Mouse (Mus musculus) CH12.LX (cell line): ENCODE measurements at regions not wholly inside any gene's neighbourhood (a gene's known extent, or its start where the extent isn't known, plus 50 kb on each side); places are given as distances from the start of the nearest gene placed in this dataset.

ENCODE experiments used
- DNase-seq: peaks from one replicate; pipeline ENCODE4 v3.0.0-alpha.2; 2013; ENCODE audit errors: extremely low read depth
- H3K27ac ChIP-seq: 2 replicates; pipeline ENCODE4 v1.5.1; 2012; ENCODE audit warnings: low read depth, mild to moderate bottlenecking, control low read depth, moderate library complexity; ENCODE audit not compliant: insufficient read depth
- H3K27me3 ChIP-seq: replicated peaks from 2 replicates; pipeline ENCODE3; 2012; ENCODE audit warnings: inconsistent platforms
- H3K36me3 ChIP-seq, 2 experiments: replicated peaks in 1 of 2; 2 replicates each; pipeline versions ENCODE3 to v1.6.1; 2012; ENCODE audit warnings: inconsistent platforms in 1 of 2, low read length in 1 of 2, mild to moderate bottlenecking in 1 of 2, mixed read lengths in 1 of 2, moderate library complexity in 1 of 2; ENCODE audit not compliant: control insufficient read depth in 1 of 2, insufficient read depth in 1 of 2
- H3K4me1 ChIP-seq, 2 experiments: 2 replicates each; pipeline ENCODE4 v1.6.1; 2012; ENCODE audit warnings: inconsistent platforms in 1 of 2, moderate library complexity in 1 of 2; ENCODE audit not compliant: insufficient read depth in 2 of 2, control insufficient read depth in 1 of 2
- H3K4me2 ChIP-seq: 2 replicates; pipeline ENCODE4 v1.6.1; 2012; ENCODE audit warnings: low read depth, mild to moderate bottlenecking, control low read depth; ENCODE audit not compliant: poor library complexity, insufficient read depth, severe bottlenecking
- H3K4me3 ChIP-seq, 3 experiments: fragments of 150-350 bp in 1 of 3; sonication (generic) in 1 of 3; replicated peaks in 1 of 3; 2 replicates each; pipeline versions ENCODE3 to v1.5.1; 2011 to 2012; ENCODE audit warnings: low read depth in 2 of 3, low read length in 2 of 3, mild to moderate bottlenecking in 2 of 3, moderate library complexity in 2 of 3, control low read depth in 1 of 3, improper control_type of control experiment in 1 of 3, inconsistent platforms in 1 of 3, mixed read lengths in 1 of 3; ENCODE audit not compliant: poor library complexity in 1 of 3
- H3K79me2 ChIP-seq: replicated peaks from 2 replicates; pipeline ENCODE4 v1.6.1; 2012; ENCODE audit warnings: mild to moderate bottlenecking, moderate library complexity; ENCODE audit not compliant: control insufficient read depth, poor library complexity, insufficient read depth, severe bottlenecking; ENCODE audit errors: extremely low read depth
- H3K9ac ChIP-seq: 2 replicates; pipeline ENCODE4 v1.6.1; 2012; ENCODE audit warnings: low read depth, mild to moderate bottlenecking, control low read depth, moderate library complexity; ENCODE audit not compliant: insufficient read depth
- H3K9me3 ChIP-seq: replicated peaks from 2 replicates; pipeline ENCODE3; 2012; ENCODE audit warnings: low read length, inconsistent platforms, mixed read lengths
- BHLHE40 ChIP-seq: IDR thresholded peaks from 2 replicates; pipeline ENCODE4 v1.6.1; 2011; ENCODE audit warnings: mild to moderate bottlenecking, low read depth, low read length, improper control_type of control experiment
- CHD1 ChIP-seq: IDR thresholded peaks from 2 replicates; pipeline ENCODE4 v1.6.1; 2012; ENCODE audit warnings: low read depth, low read length, improper control_type of control experiment, inconsistent platforms
- CTCF ChIP-seq, 2 experiments: IDR thresholded peaks in 1 of 2; conservative IDR thresholded peaks in 1 of 2; 2 replicates each; pipeline ENCODE4 v1.5.1; 2011 to 2012; ENCODE audit warnings: low read depth in 2 of 2, low read length in 2 of 2, improper control_type of control experiment in 1 of 2, inconsistent platforms in 1 of 2, mild to moderate bottlenecking in 1 of 2, moderate library complexity in 1 of 2
- E2F4 ChIP-seq: IDR thresholded peaks from 2 replicates; pipeline ENCODE4 v1.6.1; 2011; ENCODE audit warnings: low read depth, low read length, improper control_type of control experiment; ENCODE audit not compliant: insufficient replicate concordance
- ELF1 ChIP-seq: IDR thresholded peaks from 2 replicates; pipeline ENCODE4 v1.6.1; 2014; ENCODE audit warnings: low read depth, mild to moderate bottlenecking, inconsistent platforms, low read length, improper control_type of control experiment
- GABPA ChIP-seq: IDR thresholded peaks from 2 replicates; pipeline ENCODE4 v1.6.1; 2012; ENCODE audit warnings: low read depth, low read length, improper control_type of control experiment, inconsistent platforms; ENCODE audit not compliant: insufficient replicate concordance
- IRF4 ChIP-seq: IDR thresholded peaks from 2 replicates; pipeline ENCODE4 v1.6.1; 2014; ENCODE audit warnings: low read depth, mild to moderate bottlenecking, inconsistent platforms, low read length, improper control_type of control experiment
- JUN ChIP-seq: IDR thresholded peaks from 2 replicates; pipeline ENCODE4 v1.6.1; 2011; ENCODE audit warnings: low read depth, mild to moderate bottlenecking, low read length, improper control_type of control experiment, moderate library complexity; ENCODE audit not compliant: insufficient read depth
- KAT2A ChIP-seq: IDR thresholded peaks from 2 replicates; pipeline ENCODE4 v1.6.1; 2012; ENCODE audit warnings: low read length, improper control_type of control experiment, inconsistent platforms; ENCODE audit not compliant: insufficient replicate concordance
- MAZ ChIP-seq: IDR thresholded peaks from 2 replicates; pipeline ENCODE4 v1.6.1; 2012; ENCODE audit warnings: low read depth, mild to moderate bottlenecking, inconsistent platforms, low read length, improper control_type of control experiment, moderate library complexity
- MEF2A ChIP-seq: IDR thresholded peaks from 2 replicates; pipeline ENCODE4 v1.6.1; 2014; ENCODE audit warnings: low read depth, mild to moderate bottlenecking, inconsistent platforms, low read length, improper control_type of control experiment, borderline replicate concordance
- NELFE ChIP-seq: IDR thresholded peaks from 2 replicates; pipeline ENCODE4 v1.6.1; 2011; ENCODE audit warnings: low read depth, low read length, improper control_type of control experiment
- NRF1 ChIP-seq: IDR thresholded peaks from 2 replicates; pipeline ENCODE4 v1.6.1; 2014; ENCODE audit warnings: low read depth, mild to moderate bottlenecking, inconsistent platforms, low read length, improper control_type of control experiment, moderate library complexity
- POLR2A ChIP-seq: IDR thresholded peaks from 2 replicates; pipeline ENCODE4 v1.6.1; 2011; ENCODE audit warnings: low read depth, mild to moderate bottlenecking, improper control_type of control experiment, low read length
- RCOR1 ChIP-seq: conservative IDR thresholded peaks from 2 replicates; pipeline ENCODE4 v1.6.1; 2012; ENCODE audit warnings: low read depth, mild to moderate bottlenecking, inconsistent platforms, low read length, improper control_type of control experiment
- TBP ChIP-seq: conservative IDR thresholded peaks from 2 replicates; pipeline ENCODE4 v1.6.1; 2011; ENCODE audit warnings: low read depth, low read length, improper control_type of control experiment
- TCF12 ChIP-seq: IDR thresholded peaks from 2 replicates; pipeline ENCODE4 v1.6.1; 2014; ENCODE audit warnings: low read depth, mild to moderate bottlenecking, inconsistent platforms, low read length, improper control_type of control experiment
- UBTF ChIP-seq: IDR thresholded peaks from 2 replicates; pipeline ENCODE4 v1.6.1; 2012; ENCODE audit warnings: low read depth, mild to moderate bottlenecking, inconsistent platforms, low read length, improper control_type of control experiment, moderate library complexity
- USF1 ChIP-seq: IDR thresholded peaks from 2 replicates; pipeline ENCODE4 v1.6.1; 2014; ENCODE audit warnings: low read depth, mild to moderate bottlenecking, inconsistent platforms, low read length, improper control_type of control experiment
- ZC3H11A ChIP-seq: IDR thresholded peaks from 2 replicates; pipeline ENCODE4 v1.6.1; 2012; ENCODE audit warnings: low read depth, mild to moderate bottlenecking, inconsistent platforms, low read length, improper control_type of control experiment
- ZKSCAN1 ChIP-seq: IDR thresholded peaks from 2 replicates; pipeline ENCODE4 v1.6.1; 2012; ENCODE audit warnings: low read depth, inconsistent platforms, low read length, improper control_type of control experiment, borderline replicate concordance
- ZMIZ1 ChIP-seq: IDR thresholded peaks from 2 replicates; pipeline ENCODE4 v1.6.1; 2012; ENCODE audit warnings: low read depth, mild to moderate bottlenecking, inconsistent platforms, low read length, improper control_type of control experiment
- dilution Hi-C: fragments of 300-500 bp; cut with MboI; formaldehyde crosslinking; loops from 2 replicates; pipeline ENCODE4 v1.14.3; 2020; ENCODE audit warnings: low sequenced_read_pairs; ENCODE audit not compliant: extremely low pct_unique_long_range_greater_than_20kb, extremely low pct_ligation_motif_present
- in situ Hi-C: fragments of 300-500 bp; cut with MboI; formaldehyde crosslinking; loops from 3 replicates; pipeline ENCODE4 v1.14.3; 2019; ENCODE audit warnings: low sequenced_read_pairs, low pct_ligation_motif_present, low pct_unique_long_range_greater_than_20kb, mixed read lengths

- in situ Hi-C loops: no loop called here
- Histone ChIP-seq H3K9me3 (no peaks in the 10 kb centered on the region), H3K4me1 (peaks cover 0 to 13% of the 10 kb centered on the region in 2 experiments; a peak in 2 of 4 replicates), H3K9ac (no peak overlapping the region), H3K27me3 (no peaks in the 10 kb centered on the region), H3K27ac (no peak overlapping the region), H3K36me3 (no peaks in the 10 kb centered on the region), H3K4me2 (no peak overlapping the region), H3K79me2 (no peaks in the 10 kb centered on the region), H3K4me3 (no peak overlapping the region)
- dilution Hi-C loops: no loop called here
- TF ChIP-seq TBP (no peak), ZKSCAN1 (no peak), KAT2A (no peak), IRF4 (no peak), TCF12 (no peak), ELF1 (no peak), USF1 (no peak)
- no peak for DNase-seq
These were observed 317.7 kb downstream of the Cd83 start for GRCm38 (mm10) chr13:44102257-44102656.

- Histone ChIP-seq H3K79me2 (no peaks in the 10 kb centered on the region), H3K9ac (no peak overlapping the region), H3K4me2 (no peak overlapping the region), H3K4me1 (peaks cover 0 to 11% of the 10 kb centered on the region in 2 experiments; a peak in 1 of 4 replicates), H3K27me3 (no peaks in the 10 kb centered on the region), H3K27ac (no peak overlapping the region), H3K4me3 (no peak overlapping the region), H3K9me3 (no peaks in the 10 kb centered on the region), H3K36me3 (no peaks in the 10 kb centered on the region)
- no peak for TF ChIP-seq KAT2A
- TF ChIP-seq UBTF: no peak
- TF ChIP-seq CHD1: no peak
- no peak for TF ChIP-seq JUN
- TF ChIP-seq POLR2A: no peak
- TF ChIP-seq RCOR1: no peak
- no peak for TF ChIP-seq NELFE
- no peak for TF ChIP-seq ZC3H11A
- TF ChIP-seq CTCF (conservative IDR thresholded peaks at IDR 0.05 in 1 of 2, IDR thresholded peaks at IDR 0.05 in 1 of 2; ENCODE audit: low read depth in 2 of 2, low read length in 2 of 2): no peak
- no peak for TF ChIP-seq GABPA
- TF ChIP-seq NRF1: no peak
- no peak for TF ChIP-seq ZMIZ1
- no peak for TF ChIP-seq MAZ
- TF ChIP-seq ELF1: no peak
- TF ChIP-seq E2F4: no peak
- no peak for TF ChIP-seq BHLHE40
- no peak for TF ChIP-seq USF1
- TF ChIP-seq ZKSCAN1: no peak
- TF ChIP-seq MEF2A: no peak
- in situ Hi-C loops (no loop called here), dilution Hi-C loops (no loop called here)
- DNase-seq: no peak
These were observed 318.8 kb downstream of the Cd83 start for GRCm38 (mm10) chr13:44103340-44103739.
